Mouse (Mus musculus): ENCODE results near the gene Gab2.
A peak's percentile ranks its signal among the peaks of the same experiment; 100 is the strongest.

The Gab2 gene

DNA sequence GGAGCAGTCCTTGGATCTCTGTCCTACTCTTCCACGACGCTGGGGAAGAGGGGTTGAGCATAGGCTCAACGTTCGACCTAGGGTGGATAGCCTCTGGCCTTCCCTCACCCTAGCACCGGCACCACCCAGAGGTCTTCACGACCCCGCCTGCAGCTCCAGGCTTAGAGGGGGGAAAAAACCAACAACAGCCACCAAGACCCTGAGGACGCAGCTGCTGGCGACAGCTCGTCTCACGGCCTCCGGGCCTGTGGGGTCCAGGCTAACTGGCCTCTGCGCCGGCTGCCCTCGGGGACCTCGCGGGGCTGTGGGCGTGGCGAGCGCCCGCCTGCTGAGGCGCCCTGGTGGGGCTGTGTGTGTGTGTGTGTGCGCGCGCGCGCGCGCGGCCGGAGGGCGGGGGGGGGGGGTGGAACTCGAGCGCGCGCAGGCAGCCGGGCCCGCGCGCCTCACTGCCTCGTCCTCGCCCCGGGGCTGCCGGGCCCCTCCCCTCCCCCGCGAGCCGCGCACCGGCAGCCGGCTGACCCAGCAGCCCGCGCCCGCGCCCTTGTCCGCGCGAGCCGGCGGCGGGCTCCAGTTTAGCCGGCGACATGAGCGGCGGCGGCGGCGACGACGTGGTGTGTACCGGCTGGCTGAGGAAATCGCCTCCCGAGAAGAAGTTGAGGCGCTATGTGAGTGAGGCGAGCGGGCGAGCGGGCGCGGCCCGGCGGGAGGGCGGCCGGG is at the start of gene Gab2:
Gene Gab2, plus strand, starts transcription at position 345 of the 717 bp plus-strand sequence.
- peak; percentile 63 for DNase-seq (ENCODE audit: low spot score)

GRCm38 (mm10) chr7:97032412-97032811 is 49.0 kb upstream of the Gab2 start:
- no peak for DNase-seq (ENCODE audit: low spot score)

DNA sequence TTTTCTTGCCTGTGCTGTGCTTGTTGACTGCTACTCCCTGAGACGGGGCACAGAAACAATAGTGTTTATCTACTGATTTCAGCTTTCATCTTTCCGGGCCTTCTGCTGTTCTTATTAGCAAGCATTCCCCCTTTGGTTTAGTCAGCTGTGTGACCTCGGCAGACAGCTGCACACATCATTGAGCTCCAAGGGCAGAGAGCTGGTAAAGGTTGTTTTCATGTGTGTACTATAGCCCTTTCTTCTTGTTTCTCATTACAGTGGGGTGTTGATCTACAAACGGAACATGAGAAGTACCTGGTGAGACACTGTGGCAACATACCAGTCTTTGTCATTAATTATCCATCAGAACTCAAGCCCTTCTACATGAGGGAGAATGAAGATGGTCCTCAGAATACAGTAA is 41.7 kb upstream of the Gab2 start:
- no peak for DNase-seq (ENCODE audit: low spot score)

- no peak for DNase-seq (ENCODE audit: low spot score)
Measured at GRCm38 (mm10) chr7:97041868-97042449, 39.4 kb upstream of the Gab2 start.

DNA sequence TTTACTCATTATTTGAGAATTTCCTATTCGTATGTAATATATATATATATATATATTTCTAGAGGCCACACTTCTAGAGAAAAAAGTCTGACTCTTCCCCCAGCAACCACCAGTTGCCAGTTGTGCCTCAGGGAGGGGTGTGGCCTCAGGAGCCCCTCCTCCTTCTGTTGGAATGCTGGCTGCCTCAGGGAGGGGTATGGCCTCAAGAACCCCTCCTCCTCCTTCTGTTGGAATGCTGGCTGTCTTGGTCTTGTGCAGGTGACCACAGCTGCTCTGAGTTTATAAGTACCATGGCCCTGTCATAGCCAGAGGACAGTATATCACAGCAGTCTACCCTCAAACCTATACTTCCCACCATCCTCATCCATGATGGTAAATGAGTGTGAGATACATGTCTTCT is 38.4 kb upstream of the Gab2 start:
- no peak for DNase-seq (ENCODE audit: low spot score)

DNA sequence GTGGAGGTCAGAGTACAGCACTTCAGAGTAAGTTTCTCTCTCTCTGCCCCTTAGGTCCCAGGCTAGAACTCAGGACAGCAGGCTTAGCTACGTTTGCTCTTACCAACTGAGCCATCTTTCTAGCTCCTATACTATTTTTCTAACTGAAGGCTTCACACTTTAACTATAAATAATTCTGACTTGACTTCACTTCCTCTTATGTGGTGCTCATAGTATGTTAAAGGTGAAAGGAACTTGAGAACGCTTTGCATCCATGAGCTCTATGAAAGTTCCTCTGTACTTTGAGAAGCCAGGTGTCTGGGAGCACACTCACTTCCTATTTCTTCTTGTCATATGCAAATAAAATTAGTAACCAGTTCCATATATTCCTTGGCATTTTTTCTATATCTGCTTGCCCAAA is 20.4 kb upstream of the Gab2 start:
- DNase-seq (ENCODE audit: low spot score): no peak

- no peak for DNase-seq (ENCODE audit: low spot score)
Measured at GRCm38 (mm10) chr7:97071512-97071911, 9.9 kb upstream of the Gab2 start.

DNA sequence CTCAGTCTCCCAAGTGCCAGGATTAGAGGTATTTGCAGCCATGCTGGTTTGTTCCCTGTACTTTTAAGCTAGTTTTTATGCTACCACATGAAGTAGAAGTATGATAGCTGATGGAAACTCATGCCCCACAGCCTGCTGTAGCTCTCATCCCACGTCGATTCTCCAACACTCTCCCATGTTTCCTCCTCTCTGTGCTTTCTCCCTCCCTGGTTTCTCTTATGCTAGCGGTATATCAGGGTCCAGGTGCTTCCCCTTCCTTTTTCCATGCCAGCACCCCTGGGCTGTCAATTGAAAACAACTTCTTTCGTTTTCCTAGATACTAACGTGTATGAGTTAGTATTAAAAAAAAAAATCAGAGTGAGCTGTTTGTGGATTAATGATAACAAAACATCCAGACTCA is 9.3 kb upstream of the Gab2 start:
- DNase-seq (ENCODE audit: low spot score): no peak

- DNase-seq (ENCODE audit: low spot score): no peak
Measured at GRCm38 (mm10) chr7:97074974-97075373, 6.4 kb upstream of the Gab2 start.

GRCm38 (mm10) chr7:97076977-97077376 is 4.4 kb upstream of the Gab2 start:
- no peak for DNase-seq (ENCODE audit: low spot score)

DNA sequence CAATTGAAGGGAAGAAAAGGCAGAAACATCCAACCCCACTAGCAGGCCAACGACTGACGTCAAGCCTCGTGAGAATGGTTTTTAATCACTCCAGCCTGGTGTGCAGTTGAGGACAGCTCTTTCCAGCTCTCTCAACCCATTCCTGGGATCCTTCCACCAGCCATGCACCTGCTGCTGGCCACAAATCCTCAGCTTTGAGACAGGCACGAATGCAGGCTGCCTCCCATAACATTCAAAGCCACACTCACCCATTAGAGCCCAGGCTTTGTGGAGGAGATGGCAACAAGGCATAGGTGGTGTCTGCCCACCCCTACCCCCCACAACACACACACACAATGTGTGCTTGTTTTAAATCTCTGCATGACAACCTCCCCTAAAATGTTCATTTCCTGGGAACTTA is 2.7 kb upstream of the Gab2 start:
- DNase-seq (ENCODE audit: low spot score): no peak

DNA sequence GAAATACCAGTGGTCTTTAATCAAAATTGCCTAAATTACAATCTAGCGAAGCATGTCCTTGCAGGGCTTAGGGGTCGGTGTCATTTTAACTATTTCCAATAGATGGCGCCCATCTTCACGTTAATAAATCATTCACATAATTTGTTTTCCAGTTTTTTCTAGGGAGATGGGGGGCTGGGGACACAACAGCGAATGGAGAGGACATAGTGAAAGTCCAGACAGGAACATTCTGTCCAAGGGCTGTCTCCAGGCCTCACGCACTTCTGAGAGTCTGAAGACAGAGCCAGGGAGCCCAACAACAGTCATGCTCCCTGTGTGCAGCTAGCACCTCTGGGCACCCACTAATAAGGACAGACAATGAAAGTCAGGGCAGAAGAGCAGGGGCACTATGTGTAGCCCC is 2.2 kb upstream of the Gab2 start:
- DNase-seq (ENCODE audit: low spot score): no peak

GRCm38 (mm10) chr7:97079651-97080365 is 1.6 kb upstream of the Gab2 start:
- no peak for DNase-seq (ENCODE audit: low spot score)

GRCm38 (mm10) chr7:97080621-97081241 is 655 bp upstream of the Gab2 start:
- DNase-seq (ENCODE audit: low spot score): no peak

- no peak for DNase-seq (ENCODE audit: low spot score)
Measured at GRCm38 (mm10) chr7:97081959-97082218, 503 bp downstream of the Gab2 start.

DNA sequence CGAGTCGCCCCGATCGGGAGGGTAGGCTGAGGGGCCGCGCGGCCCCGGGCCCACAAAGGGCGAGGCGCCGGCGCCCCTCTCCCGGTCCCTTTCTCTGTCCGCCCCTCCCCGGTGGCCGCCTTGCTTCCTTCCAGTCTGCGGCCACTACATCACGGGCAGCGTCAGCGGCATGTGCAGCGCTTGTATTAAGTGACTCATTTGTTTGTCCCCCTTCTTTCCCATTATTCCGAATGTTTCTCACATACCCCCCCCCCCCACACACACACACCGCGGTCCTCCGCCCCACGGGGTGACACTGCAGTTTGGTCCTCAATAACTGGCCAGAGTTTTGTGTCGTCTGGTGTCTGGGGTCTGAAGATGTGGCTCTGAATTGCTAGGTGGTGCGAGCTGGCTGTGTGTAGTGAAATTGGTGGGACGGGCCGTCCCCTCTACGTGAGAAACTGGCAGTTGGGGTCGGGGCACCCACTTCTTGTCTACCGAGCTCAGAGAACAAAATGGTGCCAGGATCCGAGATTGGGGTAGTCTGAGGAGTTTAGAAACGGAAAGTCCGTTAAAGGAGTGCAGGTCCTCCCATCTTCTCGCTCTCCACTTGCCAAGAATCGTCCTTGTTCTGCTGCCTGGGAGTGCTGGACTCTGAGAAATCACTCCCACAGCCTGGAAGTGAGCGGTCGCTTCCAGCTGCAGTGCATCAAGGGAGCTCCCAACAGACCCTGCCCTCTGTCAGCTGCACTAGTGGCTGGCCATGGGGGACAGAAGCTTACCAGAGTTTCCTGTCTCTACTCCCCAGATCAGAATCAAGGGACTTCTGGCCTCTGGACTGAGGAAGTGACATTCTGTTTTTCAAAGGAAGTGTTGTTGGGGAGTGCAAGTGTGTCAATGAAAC is 1.1 kb downstream of the Gab2 start:
- peak; percentile 51 for DNase-seq (ENCODE audit: low spot score)

- no peak for DNase-seq (ENCODE audit: low spot score)
Measured at GRCm38 (mm10) chr7:97083579-97083978, 2.2 kb downstream of the Gab2 start.

- DNase-seq (ENCODE audit: low spot score): no peak
Measured at GRCm38 (mm10) chr7:97084181-97084580, 2.8 kb downstream of the Gab2 start.

GRCm38 (mm10) chr7:97085291-97085690 is 3.9 kb downstream of the Gab2 start:
- DNase-seq (ENCODE audit: low spot score): no peak

GRCm38 (mm10) chr7:97094241-97094640 is 12.9 kb downstream of the Gab2 start:
- no peak for DNase-seq (ENCODE audit: low spot score)

DNA sequence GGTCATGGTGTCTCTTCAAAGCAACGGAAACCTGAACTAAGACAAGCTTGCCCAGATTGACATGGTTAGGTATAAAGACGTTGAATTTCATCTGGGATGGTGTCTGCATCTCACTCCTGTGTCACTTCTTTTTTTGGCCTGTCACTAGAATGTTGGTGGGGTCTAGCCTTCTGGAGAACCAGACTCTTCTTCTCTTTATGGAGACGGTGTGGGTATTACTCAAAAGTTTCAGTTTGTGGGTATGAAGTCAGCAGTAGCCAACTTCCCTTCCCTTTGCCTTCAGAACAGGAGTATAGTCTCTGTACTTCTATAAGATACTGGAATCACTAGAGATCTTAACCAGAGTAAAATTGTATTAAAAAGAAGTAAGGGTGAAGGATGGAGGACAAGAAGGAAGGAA is 26.7 kb downstream of the Gab2 start:
- no peak for DNase-seq (ENCODE audit: low spot score)

DNA sequence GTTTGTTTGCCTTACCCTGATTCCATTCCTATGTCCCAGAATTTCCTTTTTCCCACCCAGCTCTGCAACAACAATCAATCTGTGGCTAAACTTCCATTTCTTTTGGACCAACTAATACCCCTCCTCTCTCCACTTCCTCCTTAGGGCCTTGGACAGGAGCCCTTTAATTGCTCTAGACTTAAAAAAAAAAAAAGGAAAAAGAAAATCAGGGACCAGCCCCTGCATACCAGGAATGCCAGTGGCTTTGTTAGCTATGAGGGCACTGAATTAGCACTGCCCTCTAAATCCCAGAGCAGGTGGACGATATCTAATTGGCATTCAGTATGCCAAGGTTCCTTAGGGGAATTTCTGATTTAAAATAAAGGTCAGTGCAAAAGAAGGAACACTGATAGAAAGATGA is 47.6 kb downstream of the Gab2 start:
- no peak for DNase-seq (ENCODE audit: low spot score)

All from urinary bladder, postnatal 25 days (tissue).